In the genomic region with DNA sequence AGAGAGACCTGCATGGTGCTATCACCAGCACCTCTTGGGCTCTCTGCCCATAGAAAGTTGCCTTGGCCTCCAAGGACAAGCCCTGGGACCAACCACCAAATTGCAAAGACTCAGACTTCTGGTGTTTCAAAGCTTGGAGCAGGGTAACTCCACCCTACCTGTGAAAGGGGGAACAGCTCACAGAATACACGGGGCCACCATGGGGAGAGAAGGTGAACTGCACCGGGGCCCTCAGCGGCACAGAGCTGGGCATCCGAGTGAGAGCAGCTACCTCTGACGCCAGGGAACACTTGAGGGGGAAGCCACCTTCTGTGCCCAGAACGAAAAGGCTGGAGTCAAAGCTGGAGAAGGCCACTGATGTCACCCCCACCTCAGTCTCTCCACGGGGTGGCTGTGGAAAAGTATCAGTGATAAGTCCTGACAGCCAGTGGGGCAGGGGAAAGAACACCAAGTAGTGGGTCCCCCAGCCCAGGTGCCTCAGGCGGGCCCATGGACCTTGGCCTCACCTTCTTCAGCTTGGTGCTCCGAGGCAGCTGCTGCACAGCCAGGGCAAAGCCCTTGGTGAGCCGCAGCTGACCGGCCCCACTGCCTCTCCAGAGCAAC, we compare ENCODE assay signal across 12 mouse cellular contexts. TPM values are rescaled to one million over a fixed set of nuclear protein-coding genes. Genes with fewer than 3 reads are reported as not detected.
DNase-seq lines count a peak whose midpoint lies in the region; ATAC-seq and TF ChIP-seq lines count a peak whose summit lies in the region.
"Had no signal": no experiment of that assay in that cellular context is flagged by ENCODE, and none has a peak within 500 bp of the region (broad histone marks: within the 10 kb centered on the region; RNA-seq: fewer than 3 reads in every experiment).

No protein-coding gene starts in this region.

- H3K4me1 ChIP-seq in intestine, embryonic 14.5 days (replicated peaks; ENCODE audit: control insufficient read depth, insufficient read depth, low read length), result no peaks in the 10 kb centered on the region
- H3K4me1 ChIP-seq in intestine, embryonic 16.5 days (ENCODE audit: control insufficient read depth, insufficient read depth, low read length), result no peaks in the 10 kb centered on the region
- H3K4me1 ChIP-seq in stomach, postnatal 0 days (replicated peaks; ENCODE audit: control insufficient read depth, insufficient read depth), result no peaks in the 10 kb centered on the region
- H3K4me1 ChIP-seq: limb, embryonic 15.5 days had no signal

- H3K9ac ChIP-seq in intestine, embryonic 14.5 days (ENCODE audit: low read length), result no peak overlapping the region
- no peak overlapping the region for H3K9ac ChIP-seq in intestine, embryonic 16.5 days (ENCODE audit: low read depth, low read length)
- H3K9ac ChIP-seq in stomach, postnatal 0 days (ENCODE audit: low read length), result no peak overlapping the region
- H3K9ac ChIP-seq: limb, embryonic 15.5 days had no signal

- WGBS in intestine, embryonic 14.5 days, result 56% methylated on average over 11 of the region's 11 CpGs
- 64% methylated on average over 11 of the region's 11 CpGs for WGBS in intestine, embryonic 16.5 days
- WGBS in stomach, postnatal 0 days, result 56% methylated on average over 11 of the region's 11 CpGs

- no peaks in the 10 kb centered on the region for H3K27me3 ChIP-seq in intestine, embryonic 14.5 days (replicated peaks; ENCODE audit: control insufficient read depth, insufficient read depth, low read length)
- H3K27me3 ChIP-seq in intestine, embryonic 16.5 days (replicated peaks; ENCODE audit: control insufficient read depth, insufficient read depth, low read length), result no peaks in the 10 kb centered on the region
- H3K27me3 ChIP-seq in stomach, postnatal 0 days (ENCODE audit: control insufficient read depth, insufficient read depth, low read length), result no peaks in the 10 kb centered on the region
- H3K27me3 ChIP-seq: limb, embryonic 15.5 days had no signal

- TF ChIP-seq CTCF in stomach, postnatal 0 days (IDR thresholded peaks at IDR 0.05; ENCODE audit: low read depth), result peak; percentile 55

- 0 out of 2 replicates have a peak, but pooled peaks have one; percentile 17 for ATAC-seq in intestine, embryonic 14.5 days (replicated peaks; ENCODE audit: low FRiP score, low TSS enrichment, low read depth)
- ATAC-seq in intestine, embryonic 16.5 days, result no peak
- ATAC-seq in stomach, postnatal 0 days (ENCODE audit: low FRiP score, low TSS enrichment), result peak; percentile 53; the same call in 1 of the 2 replicates

- H3K27ac ChIP-seq in intestine, embryonic 14.5 days (ENCODE audit: low read depth), result no peak overlapping the region
- no peak overlapping the region for H3K27ac ChIP-seq in intestine, embryonic 16.5 days (ENCODE audit: low read length)
- H3K27ac ChIP-seq in stomach, postnatal 0 days (replicated peaks), result no peak overlapping the region
- H3K27ac ChIP-seq: limb, embryonic 15.5 days had no signal

- H3K4me3 ChIP-seq in intestine, embryonic 14.5 days (ENCODE audit: low read depth, low read length), result no peak overlapping the region
- H3K4me3 ChIP-seq in intestine, embryonic 16.5 days (ENCODE audit: low read length), result no peak overlapping the region
- no peak overlapping the region for H3K4me3 ChIP-seq in stomach, postnatal 0 days (ENCODE audit: low read depth, low read length)
- H3K4me3 ChIP-seq: limb, embryonic 15.5 days had no signal

- no peaks in the 10 kb centered on the region for H3K9me3 ChIP-seq in intestine, embryonic 14.5 days (ENCODE audit: control insufficient read depth, low read length)
- H3K9me3 ChIP-seq in intestine, embryonic 16.5 days (ENCODE audit: control insufficient read depth, low read length), result no peaks in the 10 kb centered on the region
- no peaks in the 10 kb centered on the region for H3K9me3 ChIP-seq in stomach, postnatal 0 days (ENCODE audit: control insufficient read depth, low read length)
- H3K9me3 ChIP-seq: limb, embryonic 15.5 days had no signal

- H3K4me2 ChIP-seq in intestine, embryonic 14.5 days (ENCODE audit: low read length), result no peak overlapping the region
- H3K4me2 ChIP-seq in intestine, embryonic 16.5 days (ENCODE audit: low read depth, low read length), result no peak overlapping the region
- no peak overlapping the region for H3K4me2 ChIP-seq in stomach, postnatal 0 days (replicated peaks; ENCODE audit: low read depth)
- H3K4me2 ChIP-seq: limb, embryonic 15.5 days had no signal

- TF ChIP-seq EP300 in stomach, postnatal 0 days (optimal IDR thresholded peaks at IDR 0.05), result no peak

- no peak for DNase-seq in intestine, embryonic 14.5 days (ENCODE audit: low spot score)
- peak; percentile 28 for DNase-seq in right cerebral cortex, adult 18-20 months
- DNase-seq in right cerebral cortex, postnatal 4 days, result no peak
- DNase-seq in brain, adult 2 months (ENCODE audit: low read depth, low spot score), result peak; percentile 41
- DNase-seq in stomach, postnatal 0 days (ENCODE audit: low spot score), result peak; percentile 51
- DNase-seq in yolk sac, embryonic 10.5 days (ENCODE audit: low spot score), result no peak
- DNase-seq: adrenal gland, adult 2 months; cerebellum, postnatal 36 days; gastrocnemius, postnatal 25 days; kidney, adult 18-20 months had no signal

- H3K36me3 ChIP-seq in intestine, embryonic 14.5 days (ENCODE audit: control insufficient read depth, insufficient read depth, low read length), result peaks cover 65% of the 10 kb centered on the region
- peaks cover 31% of the 10 kb centered on the region for H3K36me3 ChIP-seq in intestine, embryonic 16.5 days (ENCODE audit: control insufficient read depth, insufficient read depth, low read length)
- peaks cover 44% of the 10 kb centered on the region for H3K36me3 ChIP-seq in stomach, postnatal 0 days (ENCODE audit: control insufficient read depth, insufficient read depth, low read length)

RNA-seq across cellular contexts. Expression of a gene that starts 16.3 kb away (rescaled TPM):
- 28.7 and 30.3 TPM in 2 replicates for polyA plus RNA-seq in intestine, embryonic 14.5 days (2014; fragmentation: Nextera tagmentation; extraction: Ambion mirVana)
- polyA plus RNA-seq in intestine, embryonic 16.5 days (2015; fragmentation: Nextera tagmentation; extraction: Ambion mirVana), result 19.7 and 21.9 TPM in 2 replicates
- 10.9 and 13.2 TPM in 2 replicates for polyA plus RNA-seq in stomach, postnatal 0 days (2015; fragmentation: Nextera tagmentation; extraction: Ambion mirVana)

RNA-seq across cellular contexts. Expression of a gene that starts 24.8 kb away (rescaled TPM):
- 557 and 562 TPM in 2 replicates for polyA plus RNA-seq in intestine, embryonic 14.5 days (2014; fragmentation: Nextera tagmentation; extraction: Ambion mirVana)
- polyA plus RNA-seq in intestine, embryonic 16.5 days (2015; fragmentation: Nextera tagmentation; extraction: Ambion mirVana), result 329 and 361 TPM in 2 replicates
- polyA plus RNA-seq in stomach, postnatal 0 days (2015; fragmentation: Nextera tagmentation; extraction: Ambion mirVana), result 202 and 206 TPM in 2 replicates

RNA-seq across cellular contexts. Expression of a gene that starts 45.1 kb away (rescaled TPM):
- 8.2 and 9.9 TPM in 2 replicates for polyA plus RNA-seq in intestine, embryonic 14.5 days (2014; fragmentation: Nextera tagmentation; extraction: Ambion mirVana)
- polyA plus RNA-seq in intestine, embryonic 16.5 days (2015; fragmentation: Nextera tagmentation; extraction: Ambion mirVana), result 10.4 and 10.8 TPM in 2 replicates
- 3.0 and 3.1 TPM in 2 replicates for polyA plus RNA-seq in stomach, postnatal 0 days (2015; fragmentation: Nextera tagmentation; extraction: Ambion mirVana)

Comparison
In these comparisons a context has a peak if more than half of its experiments do, and no peak if none do; other contexts are left out.
1. DNase-seq: peak in right cerebral cortex, adult 18-20 months (single experiment), brain, adult 2 months (single experiment) and stomach, postnatal 0 days (single experiment); none in intestine, embryonic 14.5 days (single experiment), right cerebral cortex, postnatal 4 days (single experiment) and yolk sac, embryonic 10.5 days (single experiment).